Mouse (Mus musculus) regulatory T cell (primary cell): ENCODE measurements at regions not wholly inside any gene's neighbourhood (a gene's known extent, or its start where the extent isn't known, plus 50 kb on each side); places are given as distances from the start of the nearest gene placed in this dataset.

Source experiments
- in situ Hi-C: fragments of 300-600 bp; cut with MboI, MseI; formaldehyde crosslinking; loops from one replicate; pipeline ENCODE4 v1.15.1; 2025; ENCODE audit warnings: high pct_unique_total_duplicates

- in situ Hi-C loops = no loop called here
Observed at GRCm38 (mm10) chr12:26144616-26145015, 270.4 kb downstream of the Rnf144a start.

DNA sequence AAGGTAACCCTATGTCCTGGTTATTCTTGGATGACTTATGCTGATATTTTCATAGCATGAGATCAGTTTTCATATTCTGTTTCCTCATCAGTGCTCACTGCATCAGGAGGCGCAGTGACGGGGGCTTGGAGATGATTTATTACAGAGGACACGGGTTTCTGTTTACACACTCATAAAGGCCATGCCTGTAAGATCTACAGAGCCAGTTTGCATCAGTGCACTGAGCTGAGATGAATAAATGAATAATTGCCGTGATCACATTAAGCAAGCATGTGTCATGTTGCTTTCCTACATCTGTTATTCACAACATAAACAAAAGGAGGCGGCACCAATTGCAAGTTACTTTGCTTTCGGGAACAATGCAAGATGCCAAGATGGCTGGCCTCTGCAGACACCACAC is 271.6 kb downstream of the Rnf144a start:
- in situ Hi-C loops = no loop called here

GRCm38 (mm10) chr12:26130811-26131210 is 284.2 kb downstream of the Rnf144a start:
- in situ Hi-C loops = no loop called here

GRCm38 (mm10) chr12:26130011-26130410 is 285.0 kb downstream of the Rnf144a start:
- in situ Hi-C loops = no loop called here

GRCm38 (mm10) chr12:26129511-26129910 is 285.5 kb downstream of the Rnf144a start:
- in situ Hi-C loops = no loop called here

DNA sequence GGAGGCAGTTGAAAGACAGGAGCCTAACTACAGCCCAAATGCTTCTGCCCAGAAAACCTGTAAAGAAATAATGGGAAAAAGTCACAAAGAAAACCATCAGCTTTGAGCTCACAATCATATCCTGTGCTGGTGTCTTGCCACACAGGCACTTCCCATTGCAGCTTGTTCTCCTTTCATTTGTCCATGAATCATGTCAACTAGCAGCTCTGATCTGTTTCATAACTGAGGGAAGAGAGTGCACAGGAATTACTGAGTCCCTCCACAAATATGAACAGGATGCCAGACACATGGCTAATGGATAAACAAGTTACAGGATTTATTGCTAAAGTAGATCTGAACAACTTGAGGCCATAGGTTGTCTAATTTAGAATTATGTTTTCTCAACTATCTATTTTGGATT is 286.2 kb downstream of the Rnf144a start:
- in situ Hi-C loops = no loop called here

GRCm38 (mm10) chr12:26126260-26126659 is 288.8 kb downstream of the Rnf144a start:
- in situ Hi-C loops = no loop called here

DNA sequence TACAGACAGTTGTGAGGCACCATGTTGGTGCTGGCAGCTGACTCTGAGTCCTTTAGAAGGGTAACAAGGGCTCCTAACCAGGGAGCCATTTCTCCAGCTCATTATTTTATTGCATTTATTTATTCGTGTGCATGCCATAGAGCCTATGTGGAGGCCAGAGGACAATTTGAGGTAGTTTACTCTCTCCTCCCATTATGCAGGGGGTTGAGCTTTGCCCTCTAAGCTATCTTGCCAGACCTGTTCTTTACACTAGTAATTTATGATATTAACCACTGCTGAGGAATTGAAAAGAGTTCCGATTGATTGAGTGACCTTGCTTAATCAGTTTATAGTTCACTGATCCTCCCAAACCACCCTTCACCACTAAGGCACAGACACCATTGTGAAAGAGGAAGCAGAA is 290.8 kb downstream of the Rnf144a start:
- in situ Hi-C loops = no loop called here

DNA sequence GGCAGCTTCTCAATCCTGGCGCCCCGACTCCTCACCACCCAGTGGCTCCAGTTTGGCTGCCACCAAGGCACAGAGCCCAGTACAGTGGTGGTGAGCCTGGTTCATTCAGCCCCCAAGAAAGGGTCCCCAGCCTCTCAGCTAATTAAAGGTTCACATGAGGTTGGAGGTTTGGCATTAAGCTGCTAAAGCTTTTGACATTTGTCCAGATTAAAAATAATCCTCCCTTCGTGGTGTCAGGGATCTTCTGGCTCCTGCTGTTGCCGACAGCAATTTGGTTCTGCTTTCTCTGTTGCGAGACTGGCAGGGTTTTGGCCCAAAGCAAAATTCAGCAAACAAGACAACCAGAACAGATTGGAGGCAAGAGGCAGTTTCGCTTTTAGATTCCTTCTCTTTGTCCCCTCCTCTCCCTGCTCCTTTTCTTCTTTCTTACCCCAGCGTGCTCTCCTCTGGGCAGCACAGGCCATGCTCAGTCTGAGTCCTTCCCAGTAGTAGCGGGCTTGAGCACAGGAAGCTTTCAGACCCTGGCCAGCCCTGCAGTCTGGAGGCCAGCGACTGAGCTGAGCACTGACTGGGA is 299.6 kb downstream of the Rnf144a start:
- in situ Hi-C loops = no loop called here

DNA sequence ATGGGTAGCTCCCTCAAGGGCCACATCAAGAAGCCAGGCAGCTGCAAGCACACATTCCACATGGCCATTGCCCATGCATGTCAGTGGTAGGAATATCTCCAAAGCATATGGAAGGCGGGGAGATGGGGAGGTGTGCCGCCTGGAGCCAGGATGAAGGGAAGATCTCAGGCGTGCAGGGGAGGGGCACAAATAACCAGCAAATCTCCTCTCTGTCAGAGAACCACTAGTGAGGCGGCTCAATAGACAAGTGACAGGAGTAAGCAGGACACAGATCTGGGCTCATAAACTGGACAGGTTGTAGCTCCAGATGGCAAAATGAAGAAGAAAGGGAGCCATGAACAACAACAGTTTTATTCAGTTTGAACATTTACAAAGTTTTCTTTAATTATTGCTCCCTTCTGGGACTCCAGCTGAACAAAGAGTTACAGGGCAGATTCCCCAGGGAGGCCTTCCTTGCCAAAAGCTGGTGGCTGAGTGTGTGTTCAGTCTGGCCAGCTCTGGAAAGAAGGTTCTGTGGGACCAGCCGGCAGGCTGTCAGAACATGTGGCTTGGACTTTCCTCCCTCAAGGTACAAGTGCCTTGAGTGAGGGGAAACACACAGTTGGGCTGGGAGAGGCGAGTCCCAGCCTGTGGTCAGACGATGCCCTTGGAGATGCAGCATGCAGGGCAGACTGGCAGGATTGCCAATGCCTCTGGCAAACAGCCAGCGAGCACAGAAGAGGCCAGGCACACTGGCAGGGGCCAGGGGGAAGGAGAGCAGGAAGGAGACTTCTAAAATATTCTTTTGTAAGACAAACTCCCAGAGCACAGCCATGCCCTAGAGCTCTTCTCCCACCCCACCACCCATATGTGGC is 302.7 kb downstream of the Rnf144a start:
- in situ Hi-C loops = no loop called here

DNA sequence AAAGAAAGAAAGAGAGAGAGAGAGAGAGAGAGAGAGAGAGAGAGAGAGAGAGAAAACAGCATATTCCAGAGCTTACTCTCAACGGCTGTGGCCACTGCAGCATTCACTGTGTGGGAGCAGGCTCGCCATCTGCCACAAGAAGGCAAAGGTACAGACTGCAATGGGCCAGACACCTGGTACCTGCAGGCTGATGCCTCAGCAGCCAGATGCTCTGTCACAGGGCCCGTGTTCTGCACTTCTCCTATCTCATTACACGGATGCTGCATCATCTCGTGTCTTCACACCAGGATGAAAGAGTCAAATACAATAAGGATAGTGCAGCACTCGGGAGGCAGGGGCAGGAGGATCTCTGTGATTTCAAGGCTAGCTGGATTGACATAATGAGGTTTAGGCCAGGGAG is 305.2 kb downstream of the Rnf144a start:
- in situ Hi-C loops = no loop called here

- in situ Hi-C loops = no loop called here
Observed at GRCm38 (mm10) chr12:26104372-26104771, 310.7 kb downstream of the Rnf144a start.

DNA sequence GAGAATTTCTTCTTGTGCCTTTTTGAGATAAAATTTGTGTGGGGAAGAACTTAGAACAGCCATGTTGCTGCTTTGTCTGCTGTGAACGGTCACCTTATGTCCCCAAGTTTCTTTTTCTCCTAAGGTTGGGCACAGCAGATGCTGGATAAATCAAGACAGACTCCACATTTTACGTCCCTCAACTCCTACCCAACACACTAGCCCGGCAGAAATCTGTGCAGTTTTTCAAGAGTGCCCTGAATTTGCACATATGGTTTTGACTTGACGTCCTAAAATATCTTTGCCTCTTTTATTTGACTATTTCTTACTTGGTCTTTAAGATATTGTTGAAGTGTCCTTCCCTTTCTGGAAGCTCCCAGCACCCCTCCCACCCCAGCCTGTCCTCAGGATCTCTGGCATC is 312.7 kb downstream of the Rnf144a start:
- in situ Hi-C loops = no loop called here

GRCm38 (mm10) chr12:26100140-26100539 is 314.9 kb downstream of the Rnf144a start:
- in situ Hi-C loops = no loop called here

DNA sequence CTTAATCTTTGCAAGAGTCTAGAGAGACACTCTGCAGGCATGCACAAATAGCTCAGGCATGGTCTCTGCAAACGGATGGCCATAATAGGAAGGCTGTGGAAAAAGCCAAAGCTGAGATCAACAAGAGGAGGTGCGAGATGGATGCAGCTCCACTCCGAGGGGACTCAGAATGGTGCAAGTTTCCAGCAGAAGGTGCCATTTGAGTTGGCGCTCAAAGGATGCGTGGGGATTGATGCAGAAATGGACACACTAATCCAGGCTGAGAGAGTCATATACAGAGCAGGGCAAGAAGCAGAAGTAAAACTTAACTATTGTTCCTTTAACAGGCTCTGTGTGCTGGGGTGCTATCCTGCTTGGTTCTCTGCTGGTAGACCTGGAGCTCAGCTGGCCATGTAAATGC is 315.9 kb downstream of the Rnf144a start:
- in situ Hi-C loops = no loop called here

DNA sequence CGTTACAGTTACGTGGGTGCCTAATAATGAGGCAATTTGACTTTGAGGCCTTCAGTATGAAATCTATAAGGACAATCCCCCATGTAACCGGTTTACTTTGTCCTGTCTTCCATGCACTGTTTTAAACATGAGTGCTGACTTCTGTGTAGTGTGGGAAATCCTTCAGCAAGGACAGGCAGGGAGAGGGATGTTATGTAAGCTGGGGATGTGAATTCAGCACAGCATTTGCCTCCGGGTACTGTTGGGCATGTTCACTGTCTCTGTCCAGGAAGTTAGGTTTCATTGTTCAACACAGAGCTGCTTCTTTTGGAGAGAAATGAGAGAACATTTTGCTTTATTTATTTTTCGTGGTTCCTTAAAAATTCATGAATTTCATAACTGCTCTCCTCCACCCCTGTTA is 322.7 kb downstream of the Rnf144a start:
- in situ Hi-C loops = no loop called here

DNA sequence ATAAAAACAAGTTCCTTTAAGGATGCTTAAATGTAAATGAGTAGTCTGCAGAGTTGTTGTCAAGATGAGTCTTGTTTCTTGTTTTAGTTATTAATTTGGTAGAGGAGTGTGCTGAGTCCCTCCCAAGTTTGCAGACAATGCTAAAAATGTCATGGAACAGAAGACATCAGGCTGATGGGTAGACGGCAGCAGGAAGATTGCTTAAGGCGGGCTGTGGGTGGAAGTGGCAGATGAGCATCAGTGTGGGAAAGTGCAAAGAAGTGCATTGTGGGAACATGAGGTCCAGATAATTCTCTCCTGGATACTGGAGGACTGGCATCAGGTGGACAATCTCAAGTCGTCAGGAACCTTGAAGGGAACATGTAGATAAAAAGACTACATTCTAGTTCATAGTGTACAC is 323.2 kb downstream of the Rnf144a start:
- in situ Hi-C loops = no loop called here

DNA sequence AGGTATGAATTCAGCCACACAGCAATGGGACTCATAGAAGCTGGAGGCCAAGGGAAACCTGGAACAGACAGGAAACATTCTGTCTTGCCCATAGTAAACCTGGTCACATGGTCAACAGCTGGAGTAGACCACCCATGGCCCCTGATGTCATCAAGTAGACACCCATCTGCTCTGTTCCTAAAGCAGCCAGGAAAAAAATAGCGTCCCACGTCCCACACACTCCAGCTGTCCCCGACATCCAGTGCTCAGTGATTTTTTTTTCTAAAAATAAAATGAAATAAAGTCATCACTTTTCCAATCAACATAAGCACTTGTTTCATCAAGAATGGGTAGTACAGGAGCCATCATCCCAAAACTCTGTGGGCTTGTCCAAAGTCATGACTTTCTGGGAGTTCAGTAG is 326.7 kb downstream of the Rnf144a start:
- in situ Hi-C loops = no loop called here

- in situ Hi-C loops = no loop called here
Observed at GRCm38 (mm10) chr12:26086923-26087322, 328.1 kb downstream of the Rnf144a start.

GRCm38 (mm10) chr12:26086414-26086813 is 328.6 kb downstream of the Rnf144a start:
- in situ Hi-C loops = no loop called here

GRCm38 (mm10) chr12:26079061-26079625 is 335.9 kb downstream of the Rnf144a start:
- in situ Hi-C loops = loop anchor here (10.0 kb wide), 1 partner anchor 374 kb away; no protein-coding TSS in a partner anchor

DNA sequence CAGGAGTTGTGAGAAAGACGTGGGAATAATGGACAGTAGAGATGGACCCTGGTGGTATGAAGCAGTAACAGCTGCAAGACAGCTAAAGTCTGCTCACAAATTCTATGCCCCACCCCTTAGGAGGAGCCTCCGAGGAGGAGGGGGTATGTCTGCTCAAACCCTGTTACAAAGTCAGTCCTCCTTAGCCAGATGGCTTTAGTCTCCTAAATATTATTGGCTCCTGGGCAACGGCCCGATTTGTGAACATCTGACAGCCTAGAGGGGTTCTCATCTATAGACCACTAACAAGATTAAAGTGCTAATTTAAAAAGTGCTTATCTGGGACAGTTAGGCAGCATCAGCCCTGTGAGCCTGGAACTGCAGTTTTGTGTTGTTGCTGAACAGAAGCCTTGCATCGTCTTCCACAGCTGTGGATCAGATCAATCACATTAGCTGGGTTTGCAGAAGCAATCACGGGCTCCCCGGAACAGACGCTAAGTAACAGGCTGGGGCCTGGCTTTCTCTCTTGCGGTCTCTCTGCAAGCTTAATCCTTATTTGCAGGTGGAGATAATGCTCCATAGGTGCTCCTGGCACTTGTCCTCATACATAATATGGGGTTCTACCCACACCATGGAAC is 339.3 kb downstream of the Rnf144a start:
- in situ Hi-C loops = loop anchor here (10.0 kb wide), 1 partner anchor 371 kb away; no protein-coding TSS in a partner anchor
